Mouse (Mus musculus) spleen, adult 2 months (tissue): Measurements from ENCODE around the gene Il12rb2. TPM values are rescaled to one million over a fixed set of nuclear protein-coding genes. Genes with fewer than 3 reads are reported as not detected.

Experiments used
- DNase-seq, 2 experiments: peaks; one replicate each; pipeline versions ENCODE4 v3.0.0 to v3.0.0-alpha.2; 2012 to 2021; ENCODE audit warnings: low spot score in 2 of 2, low read depth in 1 of 2
- H3K27ac ChIP-seq: fragments of 200-500 bp; 2 replicates; pipeline ENCODE4 v1.5.1; 2012; ENCODE audit warnings: low read length, inconsistent platforms; ENCODE audit not compliant: insufficient read depth
- H3K27me3 ChIP-seq: fragments of 200-500 bp; 2 replicates; pipeline ENCODE4 v1.6.1; 2012; ENCODE audit warnings: mild to moderate bottlenecking, moderate library complexity, low read length, inconsistent platforms; ENCODE audit not compliant: control insufficient read depth, insufficient read depth
- H3K36me3 ChIP-seq: fragments of 200-500 bp; 2 replicates; pipeline ENCODE4 v1.6.1; 2012; ENCODE audit warnings: mild to moderate bottlenecking, low read length, inconsistent platforms; ENCODE audit not compliant: control insufficient read depth, insufficient read depth
- H3K4me1 ChIP-seq: fragments of 200-500 bp; 2 replicates; pipeline ENCODE4 v1.6.1; 2011; ENCODE audit warnings: inconsistent platforms; ENCODE audit not compliant: control insufficient read depth, insufficient read depth, insufficient read length
- H3K4me3 ChIP-seq: fragments of 200-500 bp; 2 replicates; pipeline ENCODE4 v1.5.1; 2011; ENCODE audit warnings: mild to moderate bottlenecking, inconsistent platforms; ENCODE audit not compliant: insufficient read depth, insufficient read length; ENCODE audit errors: extremely low read depth
- CTCF ChIP-seq: fragments of 200-500 bp; IDR thresholded peaks from 2 replicates; pipeline ENCODE4 v1.5.1; 2011; ENCODE audit warnings: mild to moderate bottlenecking, inconsistent platforms; ENCODE audit not compliant: insufficient read depth, insufficient read length, insufficient replicate concordance; ENCODE audit errors: extremely low read depth
- POLR2A ChIP-seq: fragments of 200-500 bp; IDR thresholded peaks from 2 replicates; pipeline ENCODE4 v1.6.1; 2011; ENCODE audit warnings: low read depth, low read length, inconsistent platforms
- WGBS: fragments of 180-500 bp; shearing (Covaris S2); methylation state at CpG from one replicate; pipeline ENCODE4 v1.1.7; 2018; 5-methylcytosine and 5-hydroxymethylcytosine counted together
- polyA plus RNA-seq: library from polyadenylated mRNA; depleted of rRNA; stranded (reverse); fragments of >200 nt; gene quantifications from 2 replicates; pipeline ENCODE4 v1.2.3, GENCODE M21; 2012

Gene Il12rb2
- polyA plus RNA-seq, 1 experiment = 2.3 TPM

DNA sequence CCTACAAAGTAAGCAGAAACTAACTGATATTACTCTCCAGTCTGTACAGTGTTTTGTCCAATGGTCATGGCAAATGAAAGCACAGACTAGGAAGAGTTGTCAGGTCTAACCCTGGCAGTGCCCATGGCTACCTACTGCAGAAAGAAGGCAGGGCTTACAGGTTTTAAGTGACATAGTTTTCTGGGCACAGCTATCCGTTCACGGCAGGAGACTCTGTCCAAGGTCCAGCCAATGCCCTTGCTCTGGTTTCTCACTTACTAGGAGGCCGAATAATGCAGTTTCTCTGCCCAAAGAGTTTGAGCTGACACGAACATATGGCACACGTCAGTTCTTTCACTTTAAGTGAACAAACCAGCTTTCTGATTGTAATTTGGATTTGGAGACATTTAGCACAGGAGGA is 58.9 kb downstream of the Il12rb2 start:
- no peak for DNase-seq
- Histone ChIP-seq H3K27me3 (no peaks in the 10 kb centered on the region), H3K4me1 (no peaks in the 10 kb centered on the region), H3K27ac (no peak overlapping the region), H3K36me3 (no peaks in the 10 kb centered on the region), H3K4me3 (no peak overlapping the region)
- WGBS = 83% methylated on average over 5 of the region's 5 CpGs
- TF ChIP-seq POLR2A = no peak
- TF ChIP-seq CTCF = no peak

DNA sequence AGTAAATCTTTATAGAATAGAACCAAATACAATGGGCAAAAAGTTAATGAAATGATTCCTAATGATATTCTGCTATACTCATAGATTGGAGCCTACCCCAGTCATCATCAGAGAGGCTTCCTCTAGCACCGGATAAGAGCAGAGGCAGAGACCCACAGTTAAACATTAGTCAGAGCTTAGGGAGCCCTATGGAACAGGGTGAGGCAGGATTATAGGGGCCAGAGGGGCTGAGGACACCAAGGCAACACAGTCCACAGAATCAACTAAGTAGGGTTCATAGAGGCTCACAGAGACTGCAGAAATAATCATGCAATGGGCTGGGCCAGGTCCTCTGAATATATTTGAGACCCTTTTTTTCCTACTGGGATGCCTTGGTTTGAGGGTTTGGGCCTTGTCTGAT is 61.3 kb downstream of the Il12rb2 start:
- no peaks in the 10 kb centered on the region for H3K4me1 ChIP-seq
- no peak for TF ChIP-seq CTCF
- no peak for TF ChIP-seq POLR2A
- H3K36me3 ChIP-seq = no peaks in the 10 kb centered on the region
- H3K27me3 ChIP-seq = no peaks in the 10 kb centered on the region
- H3K27ac ChIP-seq = no peak overlapping the region
- 92% methylated on average over 1 of the region's 1 CpGs for WGBS
- no peak for DNase-seq
- no peak overlapping the region for H3K4me3 ChIP-seq

DNA sequence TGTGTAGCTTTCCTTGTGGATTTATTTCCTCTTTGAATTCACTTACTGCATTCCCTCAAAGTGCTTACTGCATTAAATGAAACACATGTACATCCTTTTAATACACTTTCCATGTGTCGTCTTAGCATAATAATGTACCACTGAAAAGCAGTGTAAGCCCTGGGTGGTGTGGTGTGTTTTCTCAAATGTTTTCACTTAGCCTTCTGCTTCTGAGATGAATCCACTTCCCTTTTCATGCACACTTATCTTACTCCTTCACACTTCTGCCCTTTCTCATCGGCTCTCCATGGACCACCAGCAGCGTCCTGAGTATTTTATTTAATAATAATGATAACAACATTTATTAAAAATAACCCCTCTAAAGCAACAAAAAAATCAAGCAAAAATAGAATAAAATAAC is 66.2 kb downstream of the Il12rb2 start:
- H3K27me3 ChIP-seq = no peaks in the 10 kb centered on the region
- H3K4me3 ChIP-seq = no peak overlapping the region
- H3K27ac ChIP-seq = no peak overlapping the region
- no peak for TF ChIP-seq POLR2A
- no peak for TF ChIP-seq CTCF
- WGBS = 58% methylated on average over 3 of the region's 3 CpGs
- H3K4me1 ChIP-seq = no peaks in the 10 kb centered on the region
- no peaks in the 10 kb centered on the region for H3K36me3 ChIP-seq
- no peak for DNase-seq

DNA sequence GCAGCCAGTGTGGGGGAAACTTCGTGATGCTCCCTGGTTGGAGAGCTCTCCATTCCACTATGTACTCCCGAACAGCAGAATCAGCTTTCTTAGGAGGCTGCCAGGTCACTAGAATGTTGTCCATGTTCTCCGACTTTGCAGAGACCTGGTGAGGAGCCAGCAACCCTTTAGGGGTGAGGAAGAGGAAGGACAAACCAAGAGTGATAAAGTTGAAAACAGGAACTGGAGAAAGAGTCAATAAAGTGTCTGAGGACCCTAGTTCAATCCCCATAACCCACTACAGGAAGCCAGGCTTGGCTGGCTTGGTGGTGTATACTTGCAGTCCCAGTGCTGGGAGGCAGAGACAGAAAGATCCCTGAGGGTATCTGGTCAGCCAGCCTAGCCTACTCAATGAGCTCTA is 67.0 kb downstream of the Il12rb2 start:
- WGBS = 72% methylated on average over 3 of the region's 3 CpGs
- Histone ChIP-seq H3K4me1 (no peaks in the 10 kb centered on the region), H3K36me3 (no peaks in the 10 kb centered on the region), H3K4me3 (no peak overlapping the region), H3K27me3 (no peaks in the 10 kb centered on the region), H3K27ac (no peak overlapping the region)
- TF ChIP-seq POLR2A = no peak
- no peak for TF ChIP-seq CTCF
- no peak for DNase-seq

DNA sequence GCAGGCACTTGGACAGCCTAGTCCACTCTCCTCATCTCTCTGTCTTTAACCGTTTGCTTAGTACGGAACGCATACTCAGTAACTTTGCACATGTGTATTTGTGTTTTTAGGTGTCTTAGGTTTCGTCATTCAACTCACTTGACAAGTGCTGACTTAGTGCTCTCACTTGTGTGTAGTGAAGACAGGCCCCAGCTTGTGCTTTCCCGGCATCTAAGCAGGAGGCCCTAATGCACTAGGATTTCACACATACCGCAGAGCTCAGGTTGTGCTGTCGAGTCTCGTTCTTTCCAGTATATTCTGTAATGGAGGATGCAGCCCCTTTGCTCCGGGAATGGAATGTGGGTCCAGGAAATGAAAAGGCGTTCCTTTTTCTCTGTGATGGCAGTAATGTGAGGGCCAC is 72.8 kb downstream of the Il12rb2 start:
- H3K27ac ChIP-seq = no peak overlapping the region
- TF ChIP-seq CTCF = no peak
- no peak for TF ChIP-seq POLR2A
- 92% methylated on average over 10 of the region's 10 CpGs for WGBS
- H3K4me3 ChIP-seq = no peak overlapping the region
- no peaks in the 10 kb centered on the region for H3K27me3 ChIP-seq
- H3K36me3 ChIP-seq = no peaks in the 10 kb centered on the region
- H3K4me1 ChIP-seq = no peaks in the 10 kb centered on the region
- DNase-seq = no peak

DNA sequence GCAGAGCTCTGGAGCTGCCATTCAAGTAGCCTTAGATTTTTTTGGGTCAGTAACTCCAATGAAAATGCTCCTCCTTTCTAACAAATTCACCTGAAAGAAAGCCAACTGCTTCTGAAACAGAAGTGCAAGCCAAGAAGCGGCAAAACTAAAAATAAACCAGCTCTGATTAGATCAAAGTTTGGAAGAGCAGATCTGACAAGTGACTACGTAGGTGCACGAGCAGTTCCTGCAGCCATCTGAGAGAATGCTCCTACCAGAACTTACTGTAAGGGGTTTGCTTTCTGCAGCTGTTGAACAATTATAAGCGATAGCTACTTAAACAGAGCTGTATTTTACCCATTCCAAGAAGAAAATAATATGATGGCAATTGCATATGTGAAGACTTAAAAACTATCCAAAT is 73.5 kb downstream of the Il12rb2 start:
- Histone ChIP-seq H3K27me3 (no peaks in the 10 kb centered on the region), H3K4me1 (no peaks in the 10 kb centered on the region), H3K36me3 (no peaks in the 10 kb centered on the region), H3K27ac (no peak overlapping the region), H3K4me3 (no peak overlapping the region)
- TF ChIP-seq POLR2A (no peak), CTCF (no peak)
- WGBS = 78% methylated on average over 4 of the region's 4 CpGs
- DNase-seq = no peak

DNA sequence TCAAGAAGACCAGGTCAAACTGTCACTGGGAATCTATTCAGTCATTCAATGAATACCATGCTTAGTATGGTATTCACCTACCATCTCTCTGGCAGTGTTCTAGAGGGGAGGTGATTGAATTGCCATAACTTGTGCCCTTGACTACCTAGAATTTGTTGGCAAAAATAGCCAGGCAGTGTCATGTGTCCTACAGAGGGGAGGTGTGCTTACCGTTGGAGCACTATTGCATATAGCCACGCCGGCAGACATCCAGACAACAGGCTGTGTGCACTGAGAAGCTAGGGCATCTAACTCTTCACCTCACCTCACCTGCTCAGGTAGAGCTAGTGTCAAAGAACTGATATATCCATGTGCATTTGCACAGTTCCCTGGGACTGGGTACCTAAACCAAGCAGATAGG is 74.8 kb downstream of the Il12rb2 start:
- Histone ChIP-seq H3K4me1 (no peaks in the 10 kb centered on the region), H3K4me3 (no peak overlapping the region), H3K36me3 (no peaks in the 10 kb centered on the region), H3K27ac (no peak overlapping the region), H3K27me3 (no peaks in the 10 kb centered on the region)
- TF ChIP-seq CTCF = no peak
- no peak for TF ChIP-seq POLR2A
- no peak for DNase-seq
- WGBS = 95% methylated on average over 3 of the region's 3 CpGs

DNA sequence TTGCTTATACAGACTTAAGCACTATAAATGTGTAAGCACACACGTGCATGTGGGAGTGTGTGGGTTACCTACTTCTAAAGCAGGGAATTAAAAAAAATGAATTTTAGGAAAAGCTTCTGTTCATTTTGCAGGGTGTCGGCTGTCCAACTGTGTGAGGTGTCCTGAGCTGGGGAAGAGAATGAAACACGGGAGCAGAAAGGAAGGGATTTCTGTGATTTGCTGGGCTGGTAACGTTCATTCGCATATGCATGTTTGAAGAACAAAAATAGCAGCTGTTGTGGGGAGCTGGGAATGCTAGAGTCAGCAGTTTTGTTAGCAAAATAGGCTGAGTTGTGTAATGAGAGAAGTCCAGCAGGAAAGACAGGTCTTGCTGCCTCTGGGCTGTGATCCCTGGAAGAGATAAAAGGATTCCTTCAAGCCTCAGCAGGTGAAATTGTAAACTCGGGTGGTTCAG is 75.3 kb downstream of the Il12rb2 start:
- WGBS = 85% methylated on average over 6 of the region's 6 CpGs

More for the DNA sequence above, 75.3 kb downstream of the Il12rb2 start:
- Histone ChIP-seq H3K4me1 (no peaks in the 10 kb centered on the region), H3K27me3 (no peaks in the 10 kb centered on the region), H3K4me3 (no peak overlapping the region), H3K36me3 (no peaks in the 10 kb centered on the region), H3K27ac (no peak overlapping the region)
- no peak for DNase-seq
- no peak for TF ChIP-seq POLR2A
- TF ChIP-seq CTCF = no peak
